Mouse (Mus musculus): ENCODE measurements around the gene Map3k6. TPM values are rescaled to one million over a fixed set of nuclear protein-coding genes. Genes with fewer than 3 reads are reported as not detected.

Map3k6 gene
- 35.1 TPM for polyA plus RNA-seq (2014; fragmentation: Illumina TruSeq; extraction: RNeasy Lipid Tissue Mini Kit (QIAGEN cat#74804); ENCODE audit: low read depth, low replicate concordance)

GRCm38 (mm10) chr4:133240490-133240921, at the start of gene Map3k6:
Map3k6 (plus strand) TSS chr4:133240818.

GRCm38 (mm10) chr4:133211751-133212561, 28.7 kb upstream of the Map3k6 start, which contains the start of the genes Cd164l2 and Gpr3:
Cd164l2 (plus strand) TSS chr4:133212131.
Gpr3 (minus strand) TSS chr4:133212536.

GRCm38 (mm10) chr4:133262882-133263281, 22.3 kb downstream of the Map3k6 start, which contains the start of gene Sytl1:
Sytl1 (minus strand) TSS chr4:133263113.

GRCm38 (mm10) chr4:133277104-133278026, 36.7 kb downstream of the Map3k6 start, which contains the start of gene Tmem222:
Tmem222 (minus strand) TSS chr4:133277792.

Other genes starting within 250 kb of the Map3k6 start
- 27.0 TPM for gene Ahdc1, start 229.6 kb upstream of the Map3k6 start, polyA plus RNA-seq (2014; fragmentation: Illumina TruSeq; extraction: RNeasy Lipid Tissue Mini Kit (QIAGEN cat#74804); ENCODE audit: low read depth, low replicate concordance)
- 42.6 TPM for gene Wasf2, start 110.3 kb upstream of the Map3k6 start, polyA plus RNA-seq (2014; fragmentation: Illumina TruSeq; extraction: RNeasy Lipid Tissue Mini Kit (QIAGEN cat#74804); ENCODE audit: low read depth, low replicate concordance)
- 6.5 TPM for gene Cd164l2, start 28.7 kb upstream of the Map3k6 start, polyA plus RNA-seq (2014; fragmentation: Illumina TruSeq; extraction: RNeasy Lipid Tissue Mini Kit (QIAGEN cat#74804); ENCODE audit: low read depth, low replicate concordance)
- not detected for gene Gpr3, start 28.3 kb upstream of the Map3k6 start, polyA plus RNA-seq (2014; fragmentation: Illumina TruSeq; extraction: RNeasy Lipid Tissue Mini Kit (QIAGEN cat#74804); ENCODE audit: low read depth, low replicate concordance)
- 12.8 TPM for gene Sytl1, start 22.3 kb downstream of the Map3k6 start, polyA plus RNA-seq (2014; fragmentation: Illumina TruSeq; extraction: RNeasy Lipid Tissue Mini Kit (QIAGEN cat#74804); ENCODE audit: low read depth, low replicate concordance)
- 67.4 TPM for gene Tmem222, start 37.0 kb downstream of the Map3k6 start, polyA plus RNA-seq (2014; fragmentation: Illumina TruSeq; extraction: RNeasy Lipid Tissue Mini Kit (QIAGEN cat#74804); ENCODE audit: low read depth, low replicate concordance)
- 28.1 TPM for gene Wdtc1, start 112.7 kb downstream of the Map3k6 start, polyA plus RNA-seq (2014; fragmentation: Illumina TruSeq; extraction: RNeasy Lipid Tissue Mini Kit (QIAGEN cat#74804); ENCODE audit: low read depth, low replicate concordance)
- 31.5 TPM for gene Slc9a1, start 128.9 kb downstream of the Map3k6 start, polyA plus RNA-seq (2014; fragmentation: Illumina TruSeq; extraction: RNeasy Lipid Tissue Mini Kit (QIAGEN cat#74804); ENCODE audit: low read depth, low replicate concordance)
- 4.6 TPM for gene Tent5b, start 239.3 kb downstream of the Map3k6 start, polyA plus RNA-seq (2014; fragmentation: Illumina TruSeq; extraction: RNeasy Lipid Tissue Mini Kit (QIAGEN cat#74804); ENCODE audit: low read depth, low replicate concordance)